Mouse (Mus musculus) hematopoietic stem cell, adult 5-6 weeks (primary cell): ENCODE data around the gene Kat8. TPM values are rescaled to one million over a fixed set of nuclear protein-coding genes. Genes with fewer than 3 reads are reported as not detected.

Experiments used
- ATAC-seq, 2 experiments: fragments of 125-278 bp in 1 of 2; replicated peaks in 1 of 2; 2 replicates each; pipeline ENCODE4 v1.8.0; 2016 to 2017; ENCODE audit warnings: inconsistent platforms in 2 of 2, mild to moderate bottlenecking in 2 of 2, moderate number of reproducible peaks in 2 of 2, low read depth in 1 of 2, moderate TSS enrichment in 1 of 2; ENCODE audit not compliant: low FRiP score in 2 of 2, poor library complexity in 2 of 2, severe bottlenecking in 2 of 2, insufficient read depth in 1 of 2, low TSS enrichment in 1 of 2
- total RNA-seq: library from RNA; stranded (forward); fragments of 172-1452, 232-1000 nt; gene quantifications from 2 replicates; pipeline ENCODE4 v1.2.3, GENCODE M21; 2017

Gene Kat8
- total RNA-seq, 1 experiment from 2014 or later = 48.2 TPM

- ATAC-seq = no peak
These were observed 34.2 kb downstream of the Kat8 start, which contains the start of gene Prss36 for GRCm38 (mm10) chr7:127946470-127947023. TSS of gene Prss36 (minus strand) at chr7:127946725.

GRCm38 (mm10) chr7:127952864-127953581 is 40.7 kb downstream of the Kat8 start:
- peak; percentile 95 to 96 for ATAC-seq

GRCm38 (mm10) chr7:127959364-127959763 is 47.0 kb downstream of the Kat8 start:
- no peak for ATAC-seq

GRCm38 (mm10) chr7:127966371-127966918 is 54.1 kb downstream of the Kat8 start:
- ATAC-seq = no peak

GRCm38 (mm10) chr7:127967004-127967921 is 54.9 kb downstream of the Kat8 start, which contains the start of gene Fus:
TSS of gene Fus (plus strand) at chr7:127967457.
- ATAC-seq = peak; percentile 91 to 96

GRCm38 (mm10) chr7:127967922-127968828 is 55.9 kb downstream of the Kat8 start:
- ATAC-seq = peak in 1 of 2 experiments; percentile 15; a peak in 1 of 4 replicates

- no peak for ATAC-seq
These were observed 62.2 kb downstream of the Kat8 start for GRCm38 (mm10) chr7:127974413-127974930.

Other genes with a start within 250 kb of the Kat8 start
- gene Bcl7c, start 203.6 kb upstream of the Kat8 start, total RNA-seq = 60.5 and 72.0 TPM in 2 replicates
- 1.3 and 7.7 TPM in 2 replicates for gene Ctf1, start 199.8 kb upstream of the Kat8 start, total RNA-seq
- not detected in 2 replicates for gene Ctf2, start 180.3 kb upstream of the Kat8 start, total RNA-seq
- 15.1 and 18.5 TPM in 2 replicates for gene Fbxl19, start 168.0 kb upstream of the Kat8 start, total RNA-seq
- 25.3 and 34.4 TPM in 2 replicates for gene Orai3, start 142.7 kb upstream of the Kat8 start, total RNA-seq
- gene Setd1a, start 135.8 kb upstream of the Kat8 start, total RNA-seq = 12.4 and 15.2 TPM in 2 replicates
- gene Gm49388, start 126.9 kb upstream of the Kat8 start, total RNA-seq = not detected in 2 replicates
- 30.2 and 35.6 TPM in 2 replicates for gene Hsd3b7, start 111.9 kb upstream of the Kat8 start, total RNA-seq
- gene Stx4a, start 88.2 kb upstream of the Kat8 start, total RNA-seq = 47.1 and 82.4 TPM in 2 replicates
- gene Stx1b, start 88.0 kb upstream of the Kat8 start, total RNA-seq = 0.40 and 1.6 TPM in 2 replicates
- gene Zfp646, start 36.3 kb upstream of the Kat8 start, total RNA-seq = 44.5 and 50.2 TPM in 2 replicates
- gene Zfp668, start 35.7 kb upstream of the Kat8 start, total RNA-seq = 5.4 and 7.0 TPM in 2 replicates
- 0.94 TPM in 1 of 2 replicates, not detected in the other for gene Prss53, start 21.5 kb upstream of the Kat8 start, total RNA-seq
- not detected in 2 replicates for gene Gm21974, start 17.1 kb upstream of the Kat8 start, total RNA-seq
- 31.1 and 40.5 TPM in 2 replicates for gene Vkorc1, start 16.9 kb upstream of the Kat8 start, total RNA-seq
- 37.4 and 44.7 TPM in 2 replicates for gene Bckdk, start 8.4 kb upstream of the Kat8 start, total RNA-seq
- gene Prss8, start 17.6 kb downstream of the Kat8 start, total RNA-seq = not detected in 2 replicates
- 1.2 and 2.3 TPM in 2 replicates for gene Prss36, start 34.2 kb downstream of the Kat8 start, total RNA-seq
- 98.3 and 114 TPM in 2 replicates for gene Fus, start 54.9 kb downstream of the Kat8 start, total RNA-seq
- 16.9 and 21.1 TPM in 2 replicates for gene Pycard, start 81.4 kb downstream of the Kat8 start, total RNA-seq
- gene Trim72, start 91.4 kb downstream of the Kat8 start, total RNA-seq = not detected in 2 replicates
- gene Itgam, start 150.1 kb downstream of the Kat8 start, total RNA-seq = 29.7 and 53.4 TPM in 2 replicates
- gene Gm49368, start 150.2 kb downstream of the Kat8 start, total RNA-seq = 0.56 TPM in 1 of 2 replicates, not detected in the other
- 1.3 and 2.4 TPM in 2 replicates for gene Itgax, start 217.0 kb downstream of the Kat8 start, total RNA-seq
- gene Itgad, start 241.9 kb downstream of the Kat8 start, total RNA-seq = 0.63 and 0.69 TPM in 2 replicates